ENCODE assay signal across 13 mouse cellular contexts in the genomic region with DNA sequence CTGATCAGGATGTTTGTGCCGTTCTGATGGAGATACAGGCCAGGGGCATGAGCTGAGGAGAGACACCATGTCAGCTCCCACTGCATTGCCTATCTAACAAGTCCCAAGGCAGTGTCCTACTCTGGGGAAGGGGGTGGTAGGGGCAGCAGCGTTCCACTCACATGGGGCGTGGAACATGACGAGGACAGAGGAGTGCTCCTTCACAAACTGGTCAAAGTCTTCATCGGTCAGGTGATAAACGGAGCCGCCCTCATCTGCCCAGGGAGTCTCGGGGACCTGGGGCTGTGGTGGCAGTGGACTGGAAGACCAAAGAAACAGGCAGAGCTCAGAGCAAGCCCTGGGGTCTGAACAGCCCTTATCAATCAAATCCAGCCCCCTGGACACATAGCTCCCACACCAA. TPM values are rescaled to one million over a fixed set of nuclear protein-coding genes. Genes with fewer than 3 reads are reported as not detected.
A peak's percentile ranks its signal among the peaks of the same experiment; 100 is the strongest.
DNase-seq lines count a peak whose midpoint lies in the region; ATAC-seq and TF ChIP-seq lines count a peak whose summit lies in the region.
"Had no signal": no experiment of that assay in that cellular context is flagged by ENCODE, and none has a peak within 500 bp of the region (broad histone marks: within the 10 kb centered on the region; RNA-seq: fewer than 3 reads in every experiment).

No protein-coding gene starts in this region.

- peak; percentile 69 for ATAC-seq in kidney, postnatal 0 days (replicated peaks; ENCODE audit: low FRiP score, low read depth)
- no peak for ATAC-seq in hindbrain, postnatal 0 days

- 73% methylated on average over 8 of the region's 8 CpGs for WGBS in kidney, postnatal 0 days
- WGBS in hindbrain, postnatal 0 days: 94% methylated on average over 8 of the region's 8 CpGs

- no peak overlapping the region for H3K4me3 ChIP-seq in kidney, postnatal 0 days (replicated peaks; ENCODE audit: low read depth, low read length)
- H3K4me3 ChIP-seq in hindbrain, postnatal 0 days (ENCODE audit: low read length): no peak overlapping the region
- H3K4me3 ChIP-seq: embryonic facial prominence, embryonic 13.5 days; forebrain, embryonic 12.5 days; heart, embryonic 12.5 days; hindbrain, embryonic 10.5 days had no signal

- peak; percentile 32 for DNase-seq in kidney, adult 18-20 months
- DNase-seq in kidney, adult 9 months: peak; percentile 46
- DNase-seq in kidney, postnatal 0 days (ENCODE audit: low spot score): no peak
- peak; percentile 27 to 51 for DNase-seq in kidney, postnatal 36 days
- no peak for DNase-seq in right cerebral cortex, postnatal 36 days (ENCODE audit: low spot score in 2 of 2)
- no peak for DNase-seq in right cerebral cortex, adult 18-20 months
- DNase-seq in heart, adult 18-20 months: no peak
- DNase-seq in hindbrain, postnatal 0 days (ENCODE audit: low spot score): no peak
- DNase-seq: gastrocnemius, postnatal 10 days had no signal

- H3K4me1 ChIP-seq in kidney, postnatal 0 days (replicated peaks; ENCODE audit: insufficient read depth, low read length): peaks cover 8% of the 10 kb centered on the region
- H3K4me1 ChIP-seq in hindbrain, postnatal 0 days (ENCODE audit: insufficient read depth, low read length): peaks cover 8% of the 10 kb centered on the region; the same call in 1 of the 2 replicates
- H3K4me1 ChIP-seq: forebrain, embryonic 12.5 days; heart, embryonic 12.5 days had no signal

- H3K9me3 ChIP-seq in kidney, postnatal 0 days (replicated peaks; ENCODE audit: low read length): no peaks in the 10 kb centered on the region
- H3K9me3 ChIP-seq in hindbrain, postnatal 0 days (ENCODE audit: low read length): no peaks in the 10 kb centered on the region
- H3K9me3 ChIP-seq: embryonic facial prominence, embryonic 13.5 days; forebrain, embryonic 12.5 days; heart, embryonic 12.5 days; hindbrain, embryonic 10.5 days had no signal

- H3K36me3 ChIP-seq in kidney, postnatal 0 days (ENCODE audit: insufficient read depth, low read length): peaks cover under 1% of the 10 kb centered on the region; the same call in 1 of the 2 replicates
- no peaks in the 10 kb centered on the region for H3K36me3 ChIP-seq in hindbrain, postnatal 0 days (ENCODE audit: insufficient read depth, low read length)
- H3K36me3 ChIP-seq: forebrain, embryonic 12.5 days had no signal

- H3K9ac ChIP-seq in kidney, postnatal 0 days (ENCODE audit: low read depth, low read length): no peak overlapping the region
- H3K9ac ChIP-seq in hindbrain, postnatal 0 days (replicated peaks; ENCODE audit: low read length): no peak overlapping the region
- H3K9ac ChIP-seq: embryonic facial prominence, embryonic 13.5 days; forebrain, embryonic 12.5 days; heart, embryonic 12.5 days had no signal

- TF ChIP-seq CTCF in kidney, postnatal 0 days (IDR thresholded peaks at IDR 0.05; ENCODE audit: low read depth): no peak
- TF ChIP-seq CTCF in hindbrain, postnatal 0 days (IDR thresholded peaks at IDR 0.05; ENCODE audit: low read depth): no peak

- H3K27ac ChIP-seq in kidney, postnatal 0 days: peak overlapping the region; percentile 64; the same call in 1 of the 2 replicates
- no peak overlapping the region for H3K27ac ChIP-seq in hindbrain, postnatal 0 days
- H3K27ac ChIP-seq: embryonic facial prominence, embryonic 13.5 days; forebrain, embryonic 12.5 days; hindbrain, embryonic 10.5 days had no signal

- H3K27me3 ChIP-seq in kidney, postnatal 0 days (ENCODE audit: insufficient read depth, low read length): no peaks in the 10 kb centered on the region
- no peaks in the 10 kb centered on the region for H3K27me3 ChIP-seq in hindbrain, postnatal 0 days (ENCODE audit: insufficient read depth, low read length)
- H3K27me3 ChIP-seq: embryonic facial prominence, embryonic 13.5 days; forebrain, embryonic 12.5 days; heart, embryonic 12.5 days had no signal

- H3K4me2 ChIP-seq in kidney, postnatal 0 days (ENCODE audit: low read length): no peak overlapping the region
- H3K4me2 ChIP-seq in hindbrain, postnatal 0 days (ENCODE audit: low read depth, low read length): no peak overlapping the region
- H3K4me2 ChIP-seq: embryonic facial prominence, embryonic 13.5 days; forebrain, embryonic 12.5 days; heart, embryonic 12.5 days had no signal

RNA-seq across cellular contexts. Expression of a gene that starts 59.0 kb away (rescaled TPM):
- polyA plus RNA-seq in kidney, postnatal 0 days (2015; fragmentation: Nextera tagmentation; extraction: Ambion mirVana): 63.8 and 65.7 TPM in 2 replicates
- total RNA-seq in heart, adult 18-20 months (2021): 10 to 100 TPM; 11.9 to 12.2 TPM
- total RNA-seq in hindbrain, postnatal 0 days (2014; rRNA removed): 14.7 and 15.5 TPM in 2 replicates
- 41.4 and 42.7 TPM in 2 replicates for polyA plus RNA-seq in hindbrain, postnatal 0 days (2015; fragmentation: Nextera tagmentation; extraction: Ambion mirVana)

Comparison
In these comparisons a context has a peak if more than half of its experiments do, and no peak if none do; other contexts are left out.
1. DNase-seq: peak in kidney, adult 18-20 months (single experiment), kidney, adult 9 months (single experiment) and kidney, postnatal 36 days (2 of 2); none in kidney, postnatal 0 days (single experiment), right cerebral cortex, postnatal 36 days (0 of 2), right cerebral cortex, adult 18-20 months (single experiment), heart, adult 18-20 months (0 of 2) and hindbrain, postnatal 0 days (single experiment).